Mouse (Mus musculus): ENCODE data around the gene Gpc2.

The Gpc2 gene

GRCm38 (mm10) chr5:138279585-138280424, at the start of gene Gpc2, which contains the start of the genes Gm43720 and Stag3:
Gene Gpc2, minus strand, starts transcription at chr5:138280005.
Gene Gm43720, minus strand, starts transcription at chr5:138279958.
Gene Stag3, plus strand, starts transcription at chr5:138280240.
- peak; percentile 95 for DNase-seq (ENCODE audit: extremely low spot score, low read depth, low spot score)

- no peak for DNase-seq (ENCODE audit: extremely low spot score, low read depth, low spot score)
Measured at GRCm38 (mm10) chr5:138312795-138313194, 33.0 kb upstream of the Gpc2 start.

GRCm38 (mm10) chr5:138299613-138300012, 19.8 kb upstream of the Gpc2 start:
- no peak for DNase-seq (ENCODE audit: extremely low spot score, low read depth, low spot score)

GRCm38 (mm10) chr5:138294158-138294557, 14.4 kb upstream of the Gpc2 start:
- no peak for DNase-seq (ENCODE audit: extremely low spot score, low read depth, low spot score)

- no peak for DNase-seq (ENCODE audit: extremely low spot score, low read depth, low spot score)
Measured at GRCm38 (mm10) chr5:138291638-138292037, 11.8 kb upstream of the Gpc2 start.

GRCm38 (mm10) chr5:138287861-138288260, 8.1 kb upstream of the Gpc2 start:
- no peak for DNase-seq (ENCODE audit: extremely low spot score, low read depth, low spot score)

GRCm38 (mm10) chr5:138283540-138283939, 3.7 kb upstream of the Gpc2 start:
- DNase-seq (ENCODE audit: extremely low spot score, low read depth, low spot score) = no peak

- DNase-seq (ENCODE audit: extremely low spot score, low read depth, low spot score) = no peak
Measured at GRCm38 (mm10) chr5:138281798-138282197, 2.0 kb upstream of the Gpc2 start.

GRCm38 (mm10) chr5:138280829-138281228, 1.0 kb upstream of the Gpc2 start:
- no peak for DNase-seq (ENCODE audit: extremely low spot score, low read depth, low spot score)

- no peak for DNase-seq (ENCODE audit: extremely low spot score, low read depth, low spot score)
Measured at GRCm38 (mm10) chr5:138280425-138280768, 592 bp upstream of the Gpc2 start.

GRCm38 (mm10) chr5:138277994-138278393, 1.8 kb downstream of the Gpc2 start:
- no peak for DNase-seq (ENCODE audit: extremely low spot score, low read depth, low spot score)

- DNase-seq (ENCODE audit: extremely low spot score, low read depth, low spot score) = no peak
Measured at GRCm38 (mm10) chr5:138275216-138276050, 4.4 kb downstream of the Gpc2 start.

- no peak for DNase-seq (ENCODE audit: extremely low spot score, low read depth, low spot score)
Measured at GRCm38 (mm10) chr5:138274186-138274585, 5.6 kb downstream of the Gpc2 start.

- DNase-seq (ENCODE audit: extremely low spot score, low read depth, low spot score) = no peak
Measured at GRCm38 (mm10) chr5:138272409-138272923, 7.3 kb downstream of the Gpc2 start, which contains the start of gene Gal3st4. Gene Gal3st4, minus strand, starts transcription at chr5:138272840.

- DNase-seq (ENCODE audit: extremely low spot score, low read depth, low spot score) = no peak
Measured at GRCm38 (mm10) chr5:138271232-138271631, 8.6 kb downstream of the Gpc2 start.

- no peak for DNase-seq (ENCODE audit: extremely low spot score, low read depth, low spot score)
Measured at GRCm38 (mm10) chr5:138268980-138269379, 10.8 kb downstream of the Gpc2 start.

- no peak for DNase-seq (ENCODE audit: extremely low spot score, low read depth, low spot score)
Measured at GRCm38 (mm10) chr5:138267114-138267513, 12.7 kb downstream of the Gpc2 start.

- DNase-seq (ENCODE audit: extremely low spot score, low read depth, low spot score) = no peak
Measured at GRCm38 (mm10) chr5:138265712-138266111, 14.1 kb downstream of the Gpc2 start.

GRCm38 (mm10) chr5:138264207-138264578, 15.6 kb downstream of the Gpc2 start:
- no peak for DNase-seq (ENCODE audit: extremely low spot score, low read depth, low spot score)

- DNase-seq (ENCODE audit: extremely low spot score, low read depth, low spot score) = no peak
Measured at GRCm38 (mm10) chr5:138263260-138264206, 16.3 kb downstream of the Gpc2 start, which contains the start of gene BC037034. Gene BC037034, minus strand, starts transcription at chr5:138264033.
